Comparison of ENCODE assay signal across 18 mouse cellular contexts in the genomic region with DNA sequence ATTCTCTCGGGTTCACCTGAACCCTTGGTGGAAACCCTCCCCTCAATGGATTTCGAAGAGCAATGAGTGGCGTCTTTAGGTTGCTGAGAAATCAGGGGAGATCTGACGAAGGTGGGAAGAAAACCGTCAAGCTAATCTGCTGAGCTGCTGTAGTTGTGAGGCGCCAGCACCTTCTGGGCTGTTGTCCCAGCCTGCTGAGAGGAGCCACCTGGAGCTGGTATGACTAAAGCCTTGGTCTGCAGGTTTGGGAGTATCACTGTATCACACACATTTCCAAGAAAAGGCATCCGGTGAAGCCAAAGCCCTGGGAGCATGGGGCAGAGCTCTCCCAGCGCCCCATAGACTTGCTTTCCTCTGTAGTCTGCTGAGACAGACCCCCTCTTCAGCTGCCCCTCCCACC. TPM values are rescaled to one million over a fixed set of nuclear protein-coding genes. Genes with fewer than 3 reads are reported as not detected.
DNase-seq lines count a peak whose midpoint lies in the region; ATAC-seq and TF ChIP-seq lines count a peak whose summit lies in the region.
"Had no signal": no experiment of that assay in that cellular context is flagged by ENCODE, and none has a peak within 500 bp of the region (broad histone marks: within the 10 kb centered on the region; RNA-seq: fewer than 3 reads in every experiment).

No protein-coding gene starts in this region.

- DNase-seq in cerebellum, adult 11 months, result peak; percentile 61
- DNase-seq in stomach, postnatal 0 days (ENCODE audit: low spot score), result no peak
- DNase-seq in natural killer cell, adult 2 months (ENCODE audit: low spot score in 2 of 2), result no peak
- DNase-seq in layer of hippocampus, adult 8-10 months (ENCODE audit: low spot score in 2 of 2), result no peak
- DNase-seq: adrenal gland, postnatal 25 days; heart, postnatal 4 days had no signal

- ATAC-seq in cerebellum, adult (ENCODE audit: insufficient number of reproducible peaks, low FRiP score, low TSS enrichment), result no peak
- ATAC-seq in heart, embryonic 11.5 days (replicated peaks; ENCODE audit: insufficient number of reproducible peaks, low FRiP score, low TSS enrichment), result no peak
- ATAC-seq in heart, embryonic 12.5 days (ENCODE audit: insufficient number of reproducible peaks, low FRiP score), result no peak
- ATAC-seq in stomach, embryonic 14.5 days (ENCODE audit: insufficient number of reproducible peaks, insufficient read depth, low FRiP score, low read depth), result no peak
- ATAC-seq in stomach, postnatal 0 days (ENCODE audit: low FRiP score, low TSS enrichment), result no peak
- ATAC-seq: inflammation-experienced regulatory T-cells, adult 6 months had no signal

- H3K9me3 ChIP-seq in heart, embryonic 11.5 days (replicated peaks; ENCODE audit: control insufficient read depth, low read length), result no peaks in the 10 kb centered on the region
- no peaks in the 10 kb centered on the region for H3K9me3 ChIP-seq in heart, embryonic 12.5 days (replicated peaks)
- H3K9me3 ChIP-seq in stomach, embryonic 14.5 days (ENCODE audit: control insufficient read depth, low read depth, low read length), result no peaks in the 10 kb centered on the region
- no peaks in the 10 kb centered on the region for H3K9me3 ChIP-seq in stomach, postnatal 0 days (ENCODE audit: control insufficient read depth, low read length)
- H3K9me3 ChIP-seq: limb, embryonic 12.5 days; liver, embryonic 15.5 days; midbrain, embryonic 10.5 days had no signal

- H3K36me3 ChIP-seq in heart, embryonic 11.5 days (ENCODE audit: control insufficient read depth, insufficient read depth, low read length), result no peaks in the 10 kb centered on the region
- H3K36me3 ChIP-seq in heart, embryonic 12.5 days, result no peaks in the 10 kb centered on the region
- no peaks in the 10 kb centered on the region for H3K36me3 ChIP-seq in stomach, embryonic 14.5 days (ENCODE audit: control insufficient read depth, insufficient read depth, low read length)
- no peaks in the 10 kb centered on the region for H3K36me3 ChIP-seq in stomach, postnatal 0 days (ENCODE audit: control insufficient read depth, insufficient read depth, low read length)
- H3K36me3 ChIP-seq: limb, embryonic 12.5 days; liver, embryonic 15.5 days; midbrain, embryonic 10.5 days had no signal

- 35% methylated on average over 8 of the region's 8 CpGs for WGBS in heart, embryonic 11.5 days (ENCODE audit: insufficient replicate concordance)
- whole genome bisulfite sequencing in heart, embryonic 12.5 days, result 47% methylated on average over 8 of the region's 8 CpGs
- WGBS in stomach, embryonic 14.5 days, result 30% methylated on average over 8 of the region's 8 CpGs
- WGBS in stomach, postnatal 0 days, result 53% methylated on average over 8 of the region's 8 CpGs

- no peak for TF ChIP-seq CTCF in stomach, postnatal 0 days (IDR thresholded peaks at IDR 0.05; ENCODE audit: low read depth)

- H3K27ac ChIP-seq in heart, embryonic 11.5 days (ENCODE audit: low read depth, low read length), result peak overlapping the region; percentile 16; the same call in 1 of the 2 replicates
- H3K27ac ChIP-seq in heart, embryonic 12.5 days (ENCODE audit: poor library complexity, severe bottlenecking), result no peak overlapping the region
- peak overlapping the region; percentile 39; the same call in 1 of the 2 replicates for H3K27ac ChIP-seq in stomach, embryonic 14.5 days (ENCODE audit: low read length)
- no peak overlapping the region for H3K27ac ChIP-seq in stomach, postnatal 0 days (replicated peaks)
- H3K27ac ChIP-seq: limb, embryonic 12.5 days; liver, embryonic 15.5 days had no signal

- no peak overlapping the region for H3K4me3 ChIP-seq in heart, embryonic 11.5 days (ENCODE audit: low read depth, low read length)
- no peak overlapping the region for H3K4me3 ChIP-seq in heart, embryonic 12.5 days
- no peak overlapping the region for H3K4me3 ChIP-seq in stomach, embryonic 14.5 days (ENCODE audit: low read depth, low read length)
- no peak overlapping the region for H3K4me3 ChIP-seq in stomach, postnatal 0 days (ENCODE audit: low read depth, low read length)
- H3K4me3 ChIP-seq: limb, embryonic 12.5 days; liver, embryonic 15.5 days; midbrain, embryonic 10.5 days had no signal

- peaks cover 33% of the 10 kb centered on the region for H3K4me1 ChIP-seq in heart, embryonic 11.5 days (ENCODE audit: control insufficient read depth, insufficient read depth, low read length)
- peaks cover 50% of the 10 kb centered on the region for H3K4me1 ChIP-seq in heart, embryonic 12.5 days (replicated peaks)
- peaks cover 19% of the 10 kb centered on the region for H3K4me1 ChIP-seq in stomach, embryonic 14.5 days (ENCODE audit: control insufficient read depth, insufficient read depth, low read length)
- H3K4me1 ChIP-seq in stomach, postnatal 0 days (replicated peaks; ENCODE audit: control insufficient read depth, insufficient read depth), result no peaks in the 10 kb centered on the region

- no peak for TF ChIP-seq EP300 in stomach, postnatal 0 days (optimal IDR thresholded peaks at IDR 0.05)

- H3K4me2 ChIP-seq in heart, embryonic 11.5 days, result no peak overlapping the region
- H3K4me2 ChIP-seq in heart, embryonic 12.5 days, result no peak overlapping the region
- H3K4me2 ChIP-seq in stomach, embryonic 14.5 days (replicated peaks; ENCODE audit: low read depth, low read length), result no peak overlapping the region
- H3K4me2 ChIP-seq in stomach, postnatal 0 days (replicated peaks; ENCODE audit: low read depth), result no peak overlapping the region
- H3K4me2 ChIP-seq: liver, embryonic 15.5 days had no signal

- no peak overlapping the region for H3K9ac ChIP-seq in heart, embryonic 11.5 days (ENCODE audit: low read depth, low read length)
- H3K9ac ChIP-seq in heart, embryonic 12.5 days, result no peak overlapping the region
- H3K9ac ChIP-seq in stomach, embryonic 14.5 days (replicated peaks; ENCODE audit: low read depth, low read length), result no peak overlapping the region
- H3K9ac ChIP-seq in stomach, postnatal 0 days (ENCODE audit: low read length), result no peak overlapping the region
- H3K9ac ChIP-seq: limb, embryonic 12.5 days; liver, embryonic 15.5 days had no signal

- no peaks in the 10 kb centered on the region for H3K27me3 ChIP-seq in heart, embryonic 11.5 days (ENCODE audit: control insufficient read depth, insufficient read depth, low read length)
- H3K27me3 ChIP-seq in heart, embryonic 12.5 days (replicated peaks), result no peaks in the 10 kb centered on the region
- H3K27me3 ChIP-seq in stomach, embryonic 14.5 days (ENCODE audit: control insufficient read depth, insufficient read depth, low read length), result no peaks in the 10 kb centered on the region
- no peaks in the 10 kb centered on the region for H3K27me3 ChIP-seq in stomach, postnatal 0 days (ENCODE audit: control insufficient read depth, insufficient read depth, low read length)
- H3K27me3 ChIP-seq: limb, embryonic 12.5 days; liver, embryonic 15.5 days had no signal

RNA-seq across cellular contexts. Expression of gene Eno1, which starts 4.7 kb away (rescaled TPM):
- polyA plus RNA-seq in heart, embryonic 11.5 days (2014; fragmentation: Nextera tagmentation; extraction: Ambion mirVana), result 2,057 and 2,150 TPM in 2 replicates
- 2,142 and 2,173 TPM in 2 replicates for polyA plus RNA-seq in heart, embryonic 12.5 days (2016; fragmentation: Nextera tagmentation; extraction: Ambion mirVana)
- 1,497 and 1,560 TPM in 2 replicates for polyA plus RNA-seq in stomach, embryonic 14.5 days (2014; fragmentation: Nextera tagmentation; extraction: Ambion mirVana)
- polyA plus RNA-seq in stomach, postnatal 0 days (2015; fragmentation: Nextera tagmentation; extraction: Ambion mirVana), result 636 and 733 TPM in 2 replicates
- total RNA-seq in layer of hippocampus, adult 8-10 months (2022), result 100 to 1,000 TPM; 419 to 457 (median 441) TPM

RNA-seq across cellular contexts. Expression of gene Car6, which starts 30.7 kb away (rescaled TPM):
- polyA plus RNA-seq in heart, embryonic 11.5 days (2014; fragmentation: Nextera tagmentation; extraction: Ambion mirVana), result 0.32 TPM in 1 of 2 replicates, not detected in the other
- polyA plus RNA-seq in heart, embryonic 12.5 days (2016; fragmentation: Nextera tagmentation; extraction: Ambion mirVana), result not detected in 2 replicates
- not detected in 2 replicates for polyA plus RNA-seq in stomach, embryonic 14.5 days (2014; fragmentation: Nextera tagmentation; extraction: Ambion mirVana)
- 0.06 TPM in 1 of 2 replicates, not detected in the other for polyA plus RNA-seq in stomach, postnatal 0 days (2015; fragmentation: Nextera tagmentation; extraction: Ambion mirVana)
- total RNA-seq in layer of hippocampus, adult 8-10 months (2022), result under 1 TPM in 2 of 4 experiments, not detected in 2; 0.20 to 0.53 TPM
- total RNA-seq: heart, postnatal 4 days; layer of hippocampus, postnatal 14 days; monocyte, adult 5-6 weeks had no signal
- polyA plus RNA-seq: inflammation-experienced regulatory T-cells, adult 6 months; liver, embryonic 15.5 days; midbrain, embryonic 10.5 days; neural tube, embryonic 14.5 days; small intestine, adult 2 months had no signal

RNA-seq across cellular contexts. Expression of gene Rere, which starts 49.6 kb away (rescaled TPM):
- 26.0 and 29.1 TPM in 2 replicates for polyA plus RNA-seq in heart, embryonic 11.5 days (2014; fragmentation: Nextera tagmentation; extraction: Ambion mirVana)
- 29.5 and 37.9 TPM in 2 replicates for polyA plus RNA-seq in heart, embryonic 12.5 days (2016; fragmentation: Nextera tagmentation; extraction: Ambion mirVana)
- polyA plus RNA-seq in stomach, embryonic 14.5 days (2014; fragmentation: Nextera tagmentation; extraction: Ambion mirVana), result 41.1 and 45.2 TPM in 2 replicates
- 8.3 and 12.2 TPM in 2 replicates for polyA plus RNA-seq in stomach, postnatal 0 days (2015; fragmentation: Nextera tagmentation; extraction: Ambion mirVana)
- total RNA-seq in layer of hippocampus, adult 8-10 months (2022), result 100 to 1,000 TPM; 105 to 123 (median 113) TPM

Comparison
In these comparisons a context has a peak if more than half of its experiments do, and no peak if none do; other contexts are left out.
1. H3K27ac ChIP-seq: peak in heart, embryonic 11.5 days (single experiment) and stomach, embryonic 14.5 days (single experiment); none in heart, embryonic 12.5 days (single experiment) and stomach, postnatal 0 days (single experiment).